Mouse (Mus musculus): ENCODE data around the gene Ikzf4. TPM values are rescaled to one million over a fixed set of nuclear protein-coding genes. Genes with fewer than 3 reads are reported as not detected.

Ikzf4 gene
- total and polyA plus RNA-seq, 3 experiments, result 0.88 to 1.8 (median 0.97) TPM

DNA sequence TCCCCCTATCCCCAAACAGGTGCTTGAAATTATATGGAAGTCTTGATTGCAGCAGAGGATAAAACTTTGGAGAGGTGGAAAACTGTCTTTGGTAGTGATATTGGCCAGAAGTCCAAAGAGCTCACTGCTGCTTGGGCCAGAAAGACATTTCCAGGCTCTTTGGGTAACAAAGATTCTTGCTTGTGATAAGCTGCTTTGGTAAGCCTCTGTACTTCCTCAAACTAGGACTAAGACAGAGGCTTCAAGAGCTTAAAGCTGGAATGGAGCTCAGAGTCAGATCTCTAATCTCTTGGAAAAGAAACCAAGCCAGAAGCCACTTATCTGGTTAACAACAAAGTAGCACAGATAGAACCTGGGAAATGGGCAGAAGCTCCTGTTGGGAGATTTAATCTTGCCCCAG, 16.7 kb upstream of the Ikzf4 start:
- Histone ChIP-seq H3K4me1 (ENCODE audit: control insufficient read depth, insufficient read depth, low read length) (no peaks in the 10 kb centered on the region), H3K4me3 (no peak overlapping the region), H3K79me2 (replicated peaks; ENCODE audit: control insufficient read depth, insufficient read depth, low read length) (no peaks in the 10 kb centered on the region), H3K27ac (no peak overlapping the region), H3K9ac (ENCODE audit: low read depth, low read length) (no peak overlapping the region), H3K27me3 (ENCODE audit: control insufficient read depth, insufficient read depth, low read length) (no peaks in the 10 kb centered on the region), H3K36me3 (ENCODE audit: control insufficient read depth, insufficient read depth, low read length) (no peaks in the 10 kb centered on the region)
- DNase-seq, result no peak
- intact Hi-C loops (cut with DNase I), result no loop called here
- no peak for TF ChIP-seq EP300 (IDR thresholded peaks at IDR 0.05; ENCODE audit: insufficient read depth, low read depth, low read length)
- TF ChIP-seq POLR2A (IDR thresholded peaks at IDR 0.05; ENCODE audit: insufficient read depth, low read depth, low read length), result no peak
- no peak for TF ChIP-seq CTCF (IDR thresholded peaks at IDR 0.05)

DNA sequence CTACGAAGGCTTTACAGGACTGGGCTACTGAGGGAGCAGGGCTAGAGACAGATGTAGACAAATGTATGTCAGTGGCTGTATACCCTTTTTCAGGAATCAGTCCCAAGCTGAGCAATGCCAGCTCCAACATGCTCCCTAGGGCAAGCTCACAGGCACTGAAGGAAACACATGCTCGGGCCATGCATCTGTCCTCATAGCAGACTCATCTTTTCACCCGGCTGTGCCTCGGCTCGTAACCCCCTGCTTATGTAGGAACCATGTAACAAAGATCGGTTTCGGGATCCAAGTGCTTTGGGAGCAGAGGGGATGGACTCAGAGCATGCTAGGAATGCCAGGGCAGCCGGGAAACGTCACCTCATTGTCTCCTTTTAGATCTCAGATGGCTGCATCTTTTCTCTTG, 13.7 kb upstream of the Ikzf4 start:
- no peaks in the 10 kb centered on the region for H3K36me3 ChIP-seq (ENCODE audit: control insufficient read depth, insufficient read depth, low read length)
- H3K9ac ChIP-seq (ENCODE audit: low read depth, low read length), result no peak overlapping the region
- H3K4me3 ChIP-seq, result no peak overlapping the region
- TF ChIP-seq EP300 (IDR thresholded peaks at IDR 0.05; ENCODE audit: insufficient read depth, low read depth, low read length) (no peak), CTCF (IDR thresholded peaks at IDR 0.05) (no peak), POLR2A (IDR thresholded peaks at IDR 0.05; ENCODE audit: insufficient read depth, low read depth, low read length) (no peak)
- no peak for DNase-seq
- no peaks in the 10 kb centered on the region for H3K4me1 ChIP-seq (ENCODE audit: control insufficient read depth, insufficient read depth, low read length)
- intact Hi-C loops (cut with DNase I), result no loop called here
- H3K27me3 ChIP-seq (ENCODE audit: control insufficient read depth, insufficient read depth, low read length), result no peaks in the 10 kb centered on the region
- no peak overlapping the region for H3K27ac ChIP-seq
- 51% methylated on average over 9 of the region's 9 CpGs for WGBS
- no peaks in the 10 kb centered on the region for H3K79me2 ChIP-seq (replicated peaks; ENCODE audit: control insufficient read depth, insufficient read depth, low read length)

- Histone ChIP-seq H3K9ac (ENCODE audit: low read depth, low read length) (no peak overlapping the region), H3K27me3 (ENCODE audit: control insufficient read depth, insufficient read depth, low read length) (no peaks in the 10 kb centered on the region), H3K4me1 (ENCODE audit: control insufficient read depth, insufficient read depth, low read length) (no peaks in the 10 kb centered on the region), H3K79me2 (replicated peaks; ENCODE audit: control insufficient read depth, insufficient read depth, low read length) (no peaks in the 10 kb centered on the region), H3K4me3 (no peak overlapping the region), H3K27ac (no peak overlapping the region), H3K36me3 (ENCODE audit: control insufficient read depth, insufficient read depth, low read length) (no peaks in the 10 kb centered on the region)
- no peak for TF ChIP-seq POLR2A (IDR thresholded peaks at IDR 0.05; ENCODE audit: insufficient read depth, low read depth, low read length)
- TF ChIP-seq CTCF (IDR thresholded peaks at IDR 0.05), result no peak
- no peak for TF ChIP-seq EP300 (IDR thresholded peaks at IDR 0.05; ENCODE audit: insufficient read depth, low read depth, low read length)
- 44% methylated on average over 9 of the region's 9 CpGs for WGBS
- DNase-seq, result no peak
- intact Hi-C loops (cut with DNase I), result no loop called here
Observed at GRCm38 (mm10) chr10:128657844-128658243, 12.1 kb upstream of the Ikzf4 start.

- Histone ChIP-seq H3K9ac (ENCODE audit: low read depth, low read length) (no peak overlapping the region), H3K36me3 (ENCODE audit: control insufficient read depth, insufficient read depth, low read length) (no peaks in the 10 kb centered on the region), H3K79me2 (replicated peaks; ENCODE audit: control insufficient read depth, insufficient read depth, low read length) (no peaks in the 10 kb centered on the region), H3K4me1 (ENCODE audit: control insufficient read depth, insufficient read depth, low read length) (no peaks in the 10 kb centered on the region), H3K4me3 (no peak overlapping the region), H3K27me3 (ENCODE audit: control insufficient read depth, insufficient read depth, low read length) (no peaks in the 10 kb centered on the region), H3K27ac (no peak overlapping the region)
- no peak for TF ChIP-seq EP300 (IDR thresholded peaks at IDR 0.05; ENCODE audit: insufficient read depth, low read depth, low read length)
- TF ChIP-seq POLR2A (IDR thresholded peaks at IDR 0.05; ENCODE audit: insufficient read depth, low read depth, low read length), result no peak
- TF ChIP-seq CTCF (IDR thresholded peaks at IDR 0.05), result no peak
- DNase-seq, result no peak
- WGBS, result 86% methylated on average over 1 of the region's 1 CpGs
- intact Hi-C loops (cut with DNase I), result no loop called here
Observed at GRCm38 (mm10) chr10:128656731-128657130, 10.9 kb upstream of the Ikzf4 start.

DNA sequence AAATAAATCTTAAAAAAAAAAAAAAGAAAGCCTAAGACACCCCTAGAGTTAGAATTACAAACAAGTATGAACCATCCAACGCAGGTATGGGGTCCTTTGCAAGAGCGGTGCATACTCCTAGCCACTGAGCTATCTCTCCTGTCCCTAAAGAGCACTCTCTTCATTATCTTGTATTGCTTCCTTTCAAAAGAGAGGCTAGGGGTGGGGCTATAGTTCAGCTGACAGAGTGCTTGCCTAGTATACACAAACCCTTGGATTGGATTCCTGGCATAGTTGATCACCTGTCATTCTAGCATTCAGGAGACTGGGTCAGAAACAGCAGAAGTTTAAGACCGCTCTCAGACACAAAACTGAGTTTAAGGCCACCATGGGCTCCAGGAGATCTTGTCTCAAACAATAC, 9.5 kb upstream of the Ikzf4 start:
- WGBS, result 48% methylated on average over 3 of the region's 3 CpGs
- no peak overlapping the region for H3K27ac ChIP-seq
- intact Hi-C loops (cut with DNase I), result no loop called here

DNA sequence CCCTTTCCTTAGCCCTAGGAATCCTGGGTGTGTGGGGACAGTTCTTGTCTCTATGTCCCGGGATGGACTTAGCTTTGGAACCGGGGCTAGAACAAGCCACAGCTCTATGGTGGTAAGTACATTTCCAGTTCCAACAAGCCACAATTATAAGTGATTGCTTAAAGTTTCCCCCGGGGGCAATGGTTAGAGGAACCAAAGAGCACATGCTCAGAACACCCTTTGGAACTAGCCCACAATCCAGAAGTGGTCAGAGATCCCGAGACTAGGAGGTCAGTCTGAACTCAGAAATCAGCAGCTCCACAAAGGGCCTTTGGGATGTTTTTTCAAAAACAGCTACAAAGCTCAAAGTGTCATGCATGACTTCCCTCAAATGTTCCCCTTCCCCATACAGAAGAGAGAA, 8.1 kb upstream of the Ikzf4 start:
- Histone ChIP-seq H3K36me3 (ENCODE audit: control insufficient read depth, insufficient read depth, low read length) (no peaks in the 10 kb centered on the region), H3K4me3 (no peak overlapping the region), H3K9ac (ENCODE audit: low read depth, low read length) (no peak overlapping the region), H3K27me3 (ENCODE audit: control insufficient read depth, insufficient read depth, low read length) (no peaks in the 10 kb centered on the region), H3K4me1 (ENCODE audit: control insufficient read depth, insufficient read depth, low read length) (no peaks in the 10 kb centered on the region), H3K27ac (no peak overlapping the region), H3K79me2 (replicated peaks; ENCODE audit: control insufficient read depth, insufficient read depth, low read length) (no peaks in the 10 kb centered on the region)
- intact Hi-C loops (cut with DNase I), result no loop called here
- no peak for DNase-seq
- 65% methylated on average over 4 of the region's 4 CpGs for WGBS
- no peak for TF ChIP-seq POLR2A (IDR thresholded peaks at IDR 0.05; ENCODE audit: insufficient read depth, low read depth, low read length)
- TF ChIP-seq CTCF (IDR thresholded peaks at IDR 0.05), result no peak
- TF ChIP-seq EP300 (IDR thresholded peaks at IDR 0.05; ENCODE audit: insufficient read depth, low read depth, low read length), result no peak

More for the DNA sequence above, 9.5 kb upstream of the Ikzf4 start:
- Histone ChIP-seq H3K9ac (ENCODE audit: low read depth, low read length) (no peak overlapping the region), H3K27me3 (ENCODE audit: control insufficient read depth, insufficient read depth, low read length) (no peaks in the 10 kb centered on the region), H3K79me2 (replicated peaks; ENCODE audit: control insufficient read depth, insufficient read depth, low read length) (no peaks in the 10 kb centered on the region), H3K36me3 (ENCODE audit: control insufficient read depth, insufficient read depth, low read length) (no peaks in the 10 kb centered on the region), H3K4me3 (no peak overlapping the region), H3K4me1 (ENCODE audit: control insufficient read depth, insufficient read depth, low read length) (no peaks in the 10 kb centered on the region)
- no peak for DNase-seq
- TF ChIP-seq CTCF (IDR thresholded peaks at IDR 0.05) (no peak), EP300 (IDR thresholded peaks at IDR 0.05; ENCODE audit: insufficient read depth, low read depth, low read length) (no peak), POLR2A (IDR thresholded peaks at IDR 0.05; ENCODE audit: insufficient read depth, low read depth, low read length) (no peak)

Measured in heart, adult 2 months (tissue).